Mouse (Mus musculus) NIH3T3 (cell line): ENCODE data around the gene Ntrk2.

Source experiments
- DNase-seq: peaks from one replicate; pipeline ENCODE4 v3.0.0-alpha.2; 2012; ENCODE audit warnings: low read depth

The Ntrk2 gene

GRCm38 (mm10) chr13:58927186-58927585 lies 120.8 kb downstream of the Ntrk2 start:
- no peak for DNase-seq

GRCm38 (mm10) chr13:58927656-58928226 lies 121.4 kb downstream of the Ntrk2 start:
- DNase-seq = no peak

GRCm38 (mm10) chr13:58928668-58929436 lies 122.5 kb downstream of the Ntrk2 start:
- DNase-seq = no peak

- no peak for DNase-seq
Measured at GRCm38 (mm10) chr13:58930161-58930560, 123.8 kb downstream of the Ntrk2 start.

GRCm38 (mm10) chr13:58933126-58933525 lies 126.8 kb downstream of the Ntrk2 start:
- no peak for DNase-seq

- DNase-seq = no peak
Measured at GRCm38 (mm10) chr13:58934576-58935110, 128.3 kb downstream of the Ntrk2 start.

GRCm38 (mm10) chr13:58935956-58936495 lies 129.7 kb downstream of the Ntrk2 start:
- DNase-seq = no peak

GRCm38 (mm10) chr13:58937884-58938283 lies 131.5 kb downstream of the Ntrk2 start:
- DNase-seq = no peak

- no peak for DNase-seq
Measured at GRCm38 (mm10) chr13:58938464-58938863, 132.1 kb downstream of the Ntrk2 start.

GRCm38 (mm10) chr13:58940208-58940607 lies 133.8 kb downstream of the Ntrk2 start:
- no peak for DNase-seq

- DNase-seq = no peak
Measured at GRCm38 (mm10) chr13:58940798-58941197, 134.4 kb downstream of the Ntrk2 start.

- DNase-seq = no peak
Measured at GRCm38 (mm10) chr13:58945781-58946180, 139.4 kb downstream of the Ntrk2 start.

- DNase-seq = no peak
Measured at GRCm38 (mm10) chr13:58946589-58946988, 140.2 kb downstream of the Ntrk2 start.

GRCm38 (mm10) chr13:58947056-58947455 lies 140.7 kb downstream of the Ntrk2 start:
- DNase-seq = no peak

GRCm38 (mm10) chr13:58954331-58954730 lies 148.0 kb downstream of the Ntrk2 start:
- DNase-seq = no peak

GRCm38 (mm10) chr13:58954764-58955163 lies 148.4 kb downstream of the Ntrk2 start:
- no peak for DNase-seq

GRCm38 (mm10) chr13:58955237-58955777 lies 148.9 kb downstream of the Ntrk2 start:
- no peak for DNase-seq

- no peak for DNase-seq
Measured at GRCm38 (mm10) chr13:58958171-58958904, 152.0 kb downstream of the Ntrk2 start.

GRCm38 (mm10) chr13:58960321-58960720 lies 154.0 kb downstream of the Ntrk2 start:
- DNase-seq = no peak

- DNase-seq = no peak
Measured at GRCm38 (mm10) chr13:58964701-58965359, 158.5 kb downstream of the Ntrk2 start.

- no peak for DNase-seq
Measured at GRCm38 (mm10) chr13:58965826-58966225, 159.5 kb downstream of the Ntrk2 start.

- DNase-seq = no peak
Measured at GRCm38 (mm10) chr13:58966466-58966865, 160.1 kb downstream of the Ntrk2 start.
